Mouse (Mus musculus) midbrain, embryonic 11.5 days (tissue): ENCODE measurements at regions not wholly inside any gene's neighbourhood (a gene's known extent, or its start where the extent isn't known, plus 50 kb on each side); places are given as distances from the start of the nearest gene placed in this dataset.

Experiments used
- ATAC-seq: fragments of 200-750 bp; cut with Nextera tagmentation; 2 replicates; pipeline ENCODE4 v1.8.0; 2017; ENCODE audit warnings: moderate TSS enrichment, moderate library complexity; ENCODE audit not compliant: low FRiP score
- DNase-seq: peaks from one replicate; pipeline ENCODE4 v3.0.0; 2015; ENCODE audit warnings: low spot score; ENCODE audit errors: missing footprints
- H3K27ac ChIP-seq: fragments of 300-500 bp; sonication (generic); 2 replicates; pipeline ENCODE4 v1.5.1; 2014; ENCODE audit warnings: low read depth, low read length
- H3K27me3 ChIP-seq: fragments of 300-500 bp; sonication (generic); 2 replicates; pipeline ENCODE4 v1.6.1; 2014; ENCODE audit warnings: mild to moderate bottlenecking, low read length, moderate library complexity, mixed read lengths; ENCODE audit not compliant: control insufficient read depth, insufficient read depth
- H3K36me3 ChIP-seq: fragments of 300-500 bp; sonication (generic); 2 replicates; pipeline ENCODE4 v1.6.1; 2014; ENCODE audit warnings: mild to moderate bottlenecking, low read length, moderate library complexity, mixed read lengths; ENCODE audit not compliant: control insufficient read depth, insufficient read depth
- H3K4me1 ChIP-seq: fragments of 300-500 bp; sonication (generic); 2 replicates; pipeline ENCODE4 v1.6.1; 2014; ENCODE audit warnings: low read length; ENCODE audit not compliant: control insufficient read depth, insufficient read depth
- H3K4me2 ChIP-seq: fragments of 300-500 bp; sonication (generic); 2 replicates; pipeline ENCODE4 v1.6.1; 2014; ENCODE audit warnings: mild to moderate bottlenecking, moderate library complexity
- H3K4me3 ChIP-seq: fragments of 300-500 bp; sonication (generic); 2 replicates; pipeline ENCODE4 v1.5.1; 2014; ENCODE audit warnings: low read depth, low read length
- H3K9ac ChIP-seq: fragments of 300-500 bp; sonication (generic); 2 replicates; pipeline ENCODE4 v1.6.1; 2014; ENCODE audit warnings: low read length
- H3K9me3 ChIP-seq: fragments of 300-500 bp; sonication (generic); 2 replicates; pipeline ENCODE4 v1.6.1; 2016; ENCODE audit warnings: low read length; ENCODE audit not compliant: control insufficient read depth
- WGBS: fragments of 180-500 bp; shearing (Covaris S2); extraction: QIAGEN DNeasy Blood & Tissue Kit; methylation state at CpG from one replicate; pipeline ENCODE4 v1.1.7; 2014; 5-methylcytosine and 5-hydroxymethylcytosine counted together

DNA sequence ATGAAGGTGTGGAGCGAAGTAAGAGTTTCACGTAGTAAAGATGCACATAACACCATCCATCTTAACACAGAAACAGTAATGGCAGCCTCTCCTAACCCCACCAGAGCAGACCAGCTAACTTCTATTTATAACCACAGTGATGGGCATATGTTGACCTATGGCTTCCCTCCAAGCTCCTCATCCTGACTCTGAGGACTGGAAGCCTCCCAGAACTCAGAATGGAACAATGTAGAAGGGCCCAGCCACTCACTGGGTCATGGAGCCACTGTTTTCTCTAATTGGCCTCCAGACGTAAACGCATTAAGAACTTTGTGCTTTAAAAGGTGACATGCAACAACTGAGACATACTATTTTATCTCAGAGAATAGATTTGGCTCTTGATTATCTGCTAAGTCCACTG lies 77.0 kb downstream of the Irs2 start:
- no peak for DNase-seq
- no peak overlapping the region for H3K4me2 ChIP-seq
- WGBS, result 95% methylated on average over 4 of the region's 4 CpGs
- peaks cover 20% of the 10 kb centered on the region for H3K4me1 ChIP-seq
- no peak overlapping the region for H3K27ac ChIP-seq
- ATAC-seq, result no peak
- H3K9ac ChIP-seq, result no peak overlapping the region
- no peaks in the 10 kb centered on the region for H3K9me3 ChIP-seq
- no peaks in the 10 kb centered on the region for H3K36me3 ChIP-seq
- H3K27me3 ChIP-seq, result no peaks in the 10 kb centered on the region; the same call in 1 of the 2 replicates
- no peak overlapping the region for H3K4me3 ChIP-seq

DNA sequence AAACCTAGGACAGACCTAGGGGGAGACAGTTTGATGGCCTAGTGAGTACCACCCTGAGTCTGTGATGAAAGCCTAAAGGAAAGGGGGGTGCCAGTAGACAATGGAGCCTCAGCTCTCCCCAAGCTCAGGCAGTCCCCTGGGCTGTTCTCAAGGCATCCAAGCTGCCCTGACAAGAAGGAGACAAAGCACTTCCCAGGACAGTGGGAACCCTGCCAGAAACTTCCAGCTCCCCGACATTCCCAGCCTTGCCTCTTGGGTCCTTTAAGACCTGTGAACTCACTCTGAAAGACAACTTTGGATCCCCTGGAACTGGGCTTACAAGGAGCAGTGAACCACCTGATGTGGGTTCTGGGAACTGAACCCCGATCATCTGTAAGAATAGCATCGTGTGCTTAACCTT lies 79.4 kb downstream of the Irs2 start:
- ATAC-seq (no peak), DNase-seq (no peak)
- H3K9ac ChIP-seq, result no peak overlapping the region
- peaks cover 44% of the 10 kb centered on the region for H3K4me1 ChIP-seq
- 85% methylated on average over 3 of the region's 3 CpGs for WGBS
- H3K27me3 ChIP-seq, result no peaks in the 10 kb centered on the region
- H3K4me3 ChIP-seq, result no peak overlapping the region
- H3K36me3 ChIP-seq, result no peaks in the 10 kb centered on the region
- no peaks in the 10 kb centered on the region for H3K9me3 ChIP-seq
- H3K27ac ChIP-seq, result peak overlapping the region; percentile 32; the same call in 1 of the 2 replicates
- no peak overlapping the region for H3K4me2 ChIP-seq

DNA sequence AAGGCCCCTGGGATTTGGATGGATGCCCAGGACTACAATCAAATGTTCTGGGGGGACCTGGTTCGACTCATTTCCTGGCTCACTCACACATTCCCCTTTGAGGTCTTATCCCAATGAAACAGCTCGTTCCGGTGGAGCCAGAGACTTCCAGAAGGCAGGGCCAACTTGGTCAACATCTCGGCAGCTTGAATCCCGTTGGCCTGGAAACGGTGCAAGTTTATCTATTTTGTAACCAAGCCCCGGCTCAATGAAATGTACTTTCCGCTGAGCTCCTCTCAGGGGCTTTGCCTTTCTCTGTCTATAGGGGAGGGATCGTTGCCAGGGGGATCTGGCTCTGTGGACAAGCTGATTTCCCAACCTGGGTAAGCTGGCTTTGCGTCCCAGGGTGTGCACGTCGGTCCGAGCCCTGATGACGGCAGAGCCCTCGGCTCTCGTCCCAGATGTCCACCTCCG lies 79.9 kb downstream of the Irs2 start:
- Histone ChIP-seq H3K27me3 (no peaks in the 10 kb centered on the region), H3K9ac (no peak overlapping the region), H3K4me2 (no peak overlapping the region), H3K27ac (peak overlapping the region; percentile 32; the same call in 1 of the 2 replicates), H3K36me3 (no peaks in the 10 kb centered on the region), H3K9me3 (no peaks in the 10 kb centered on the region), H3K4me1 (peaks cover 49% of the 10 kb centered on the region), H3K4me3 (no peak overlapping the region)
- 30% methylated on average over 17 of the region's 17 CpGs for WGBS
- peak; percentile 92 for DNase-seq
- ATAC-seq, result peak; percentile 47

DNA sequence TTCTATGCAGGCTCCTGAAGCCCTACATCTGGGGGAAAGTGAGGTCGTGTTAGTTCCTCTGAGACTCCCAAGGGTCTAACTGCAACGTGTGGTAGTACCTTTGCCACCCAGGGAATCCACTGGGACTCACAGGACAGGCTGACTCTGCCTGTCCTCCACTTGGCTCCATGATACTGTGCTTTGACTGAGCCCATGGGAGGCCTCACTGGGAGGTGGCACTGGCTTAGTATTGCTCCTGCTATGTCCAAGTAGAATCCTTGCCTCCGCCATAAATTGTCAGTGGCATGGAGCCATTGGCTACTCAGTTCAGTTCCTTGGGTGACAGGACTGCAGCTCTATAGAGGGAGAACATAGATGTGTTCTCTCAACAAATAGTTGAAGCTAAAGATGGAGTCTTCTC lies 81.1 kb downstream of the Irs2 start:
- H3K27ac ChIP-seq, result no peak overlapping the region
- peaks cover 60% of the 10 kb centered on the region for H3K4me1 ChIP-seq
- H3K4me3 ChIP-seq, result no peak overlapping the region
- no peaks in the 10 kb centered on the region for H3K27me3 ChIP-seq
- 63% methylated on average over 3 of the region's 3 CpGs for WGBS
- no peaks in the 10 kb centered on the region for H3K9me3 ChIP-seq
- ATAC-seq (no peak), DNase-seq (no peak)
- no peak overlapping the region for H3K4me2 ChIP-seq
- H3K36me3 ChIP-seq, result no peaks in the 10 kb centered on the region
- H3K9ac ChIP-seq, result no peak overlapping the region

DNA sequence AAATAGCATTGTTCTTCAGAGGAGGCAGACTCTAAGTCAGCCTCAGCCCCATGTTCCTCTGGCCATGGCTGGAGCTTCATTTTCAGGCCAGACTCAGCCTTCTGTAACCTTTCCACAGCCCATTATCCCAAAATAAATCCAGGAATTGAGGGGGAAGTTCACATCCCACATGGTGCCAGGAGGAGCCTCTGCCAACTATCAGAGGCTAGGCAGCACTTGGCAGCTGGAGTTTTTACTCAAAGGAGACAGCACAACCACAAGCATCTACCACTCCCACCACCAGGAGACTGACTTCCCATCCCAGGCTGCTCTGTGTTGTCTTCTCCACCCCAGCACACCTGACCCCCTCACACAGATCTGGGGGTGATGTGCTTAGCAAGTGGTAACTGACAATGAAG lies 81.7 kb downstream of the Irs2 start:
- H3K9me3 ChIP-seq, result no peaks in the 10 kb centered on the region
- H3K9ac ChIP-seq, result peak overlapping the region; percentile 44; the same call in 1 of the 2 replicates
- peak overlapping the region; percentile 36 for H3K4me2 ChIP-seq
- H3K4me3 ChIP-seq, result no peak overlapping the region
- peaks cover 67% of the 10 kb centered on the region for H3K4me1 ChIP-seq
- H3K27ac ChIP-seq, result peak overlapping the region; percentile 90
- H3K36me3 ChIP-seq, result no peaks in the 10 kb centered on the region
- no peak for DNase-seq
- no peaks in the 10 kb centered on the region for H3K27me3 ChIP-seq
- ATAC-seq, result no peak

DNA sequence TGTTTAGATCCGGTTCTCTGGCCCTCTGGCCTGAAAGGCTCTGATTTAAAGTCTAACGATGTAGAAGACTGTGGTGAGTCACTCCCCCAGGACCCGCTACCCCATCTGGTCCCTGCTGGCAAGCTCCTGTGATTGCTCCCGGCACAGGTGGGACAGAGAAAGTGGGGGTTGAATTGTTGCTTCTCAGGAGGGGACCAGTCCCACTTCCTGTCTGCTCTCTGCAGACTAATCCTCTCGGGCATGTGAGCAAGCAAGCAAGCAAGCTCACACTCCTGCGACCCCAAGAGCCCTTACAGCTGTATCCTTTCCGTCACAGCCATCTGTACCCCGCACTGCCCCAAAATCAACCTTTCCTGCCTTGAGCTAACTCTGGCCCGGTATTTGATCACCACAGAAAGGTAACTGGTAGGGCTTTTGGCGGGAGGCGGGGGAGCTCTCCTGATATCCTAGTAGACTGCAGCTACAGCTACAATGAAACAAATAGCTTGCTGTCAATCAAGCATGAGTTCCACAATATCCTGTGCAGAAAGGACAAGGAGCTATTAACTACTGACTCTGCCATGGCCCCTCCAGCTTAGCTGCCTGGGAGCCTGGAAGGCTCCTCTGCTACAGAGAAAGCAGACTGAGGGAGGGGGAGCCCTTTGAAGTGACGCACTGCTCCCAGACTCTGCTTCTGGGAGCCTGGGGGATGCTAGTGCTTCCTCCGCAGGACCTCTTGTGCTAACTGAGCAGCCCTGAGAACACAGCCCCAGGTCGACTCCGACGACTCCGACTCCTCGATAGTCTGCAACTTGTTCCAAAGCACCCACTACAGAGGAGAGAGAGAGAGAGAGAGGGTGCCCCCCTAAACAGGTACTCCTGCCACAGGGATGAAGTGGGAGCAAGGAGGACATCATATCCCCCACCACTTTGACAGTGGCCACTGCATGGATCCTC lies 82.4 kb downstream of the Irs2 start:
- ATAC-seq (peak; percentile 54), DNase-seq (peak; percentile 98)
- Histone ChIP-seq H3K9ac (peak overlapping the region; percentile 44), H3K4me2 (peak overlapping the region; percentile 36), H3K27ac (peak overlapping the region; percentile 90), H3K36me3 (no peaks in the 10 kb centered on the region), H3K9me3 (no peaks in the 10 kb centered on the region), H3K4me1 (peaks cover 74% of the 10 kb centered on the region), H3K27me3 (no peaks in the 10 kb centered on the region), H3K4me3 (no peak overlapping the region)
- 3% methylated on average over 18 of the region's 18 CpGs for WGBS

DNA sequence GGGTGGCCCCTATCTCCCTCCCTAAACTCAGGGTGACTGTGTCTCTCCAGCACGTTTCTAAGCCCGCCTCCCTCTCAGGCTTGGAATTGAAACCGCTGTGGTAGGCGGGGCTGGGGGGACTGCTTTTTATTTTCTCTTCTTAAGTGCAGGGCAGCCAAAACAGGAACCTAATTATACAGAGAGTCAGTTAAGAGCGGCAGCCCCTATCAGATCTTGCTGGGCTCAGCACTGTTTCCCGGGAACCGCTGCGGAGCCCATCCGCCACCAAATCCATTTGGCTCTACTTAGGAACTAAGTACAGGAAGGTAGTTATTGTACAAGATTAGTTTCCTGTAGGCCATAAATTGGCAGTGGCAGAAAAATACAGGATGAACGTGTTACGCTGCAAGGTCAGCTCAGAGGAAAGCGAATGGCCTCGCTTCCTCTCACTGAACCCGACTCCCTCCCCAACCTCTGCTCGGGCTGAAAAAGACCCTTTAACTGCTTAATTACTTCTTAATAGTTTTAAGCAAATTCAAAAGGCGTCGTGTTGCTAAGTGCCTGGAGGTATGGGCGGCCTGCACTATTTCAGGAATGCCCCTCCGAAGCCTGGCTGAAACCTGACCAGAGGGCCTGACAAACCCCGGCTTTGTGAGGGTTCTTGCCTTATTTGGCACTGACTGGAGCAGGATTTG lies 83.6 kb downstream of the Irs2 start:
- Histone ChIP-seq H3K27me3 (no peaks in the 10 kb centered on the region; the same call in 1 of the 2 replicates), H3K9me3 (no peaks in the 10 kb centered on the region), H3K4me3 (no peak overlapping the region), H3K36me3 (no peaks in the 10 kb centered on the region), H3K4me2 (peak overlapping the region; percentile 36), H3K9ac (peak overlapping the region; percentile 20; the same call in 1 of the 2 replicates), H3K4me1 (peaks cover 77% of the 10 kb centered on the region), H3K27ac (peak overlapping the region; percentile 90)
- peak; percentile 31 for ATAC-seq
- DNase-seq, result peak; percentile 96
- under 1% methylated on average over 20 of the region's 20 CpGs for WGBS

DNA sequence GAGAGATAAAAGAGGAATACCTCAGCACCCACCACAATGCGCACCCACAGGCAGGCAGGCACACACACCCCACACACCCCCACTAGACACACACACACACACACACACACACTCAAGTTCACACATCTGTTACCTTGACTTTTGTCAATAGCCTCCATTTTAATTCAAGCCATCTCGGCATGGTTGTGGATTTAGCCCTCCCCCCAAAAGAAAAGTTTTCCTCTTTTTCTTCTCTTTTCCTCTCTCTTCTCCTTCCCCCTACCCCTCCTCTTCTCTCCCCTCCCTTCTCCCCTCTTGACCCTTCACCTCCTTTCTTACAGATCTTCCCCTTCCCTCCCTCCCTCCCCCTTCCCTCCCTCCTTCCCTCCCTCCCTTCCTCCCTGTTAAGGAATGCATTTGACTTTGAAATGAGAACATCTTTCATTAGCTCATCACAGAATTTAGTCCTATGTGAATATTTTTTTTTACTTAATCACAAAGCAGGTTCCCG lies 84.2 kb downstream of the Irs2 start:
- H3K9me3 ChIP-seq, result no peaks in the 10 kb centered on the region
- no peak overlapping the region for H3K4me3 ChIP-seq
- no peaks in the 10 kb centered on the region for H3K36me3 ChIP-seq
- H3K4me1 ChIP-seq, result peaks cover 77% of the 10 kb centered on the region
- DNase-seq (peak; percentile 90), ATAC-seq (no peak)
- H3K4me2 ChIP-seq, result peak overlapping the region; percentile 36; the same call in 1 of the 2 replicates
- H3K27me3 ChIP-seq, result no peaks in the 10 kb centered on the region; the same call in 1 of the 2 replicates
- peak overlapping the region; percentile 1; the same call in 1 of the 2 replicates for H3K9ac ChIP-seq
- WGBS, result 2% methylated on average over 3 of the region's 3 CpGs
- H3K27ac ChIP-seq, result peak overlapping the region; percentile 90; the same call in 1 of the 2 replicates
